Mouse (Mus musculus): Measurements from ENCODE around the gene Myo1g. TPM values are rescaled to one million over a fixed set of nuclear protein-coding genes. Genes with fewer than 3 reads are reported as not detected.

The Myo1g gene
- total RNA-seq, 2 experiments from 2014 or later: 1.6 to 2.9 TPM

GRCm38 (mm10) chr11:6488041-6488684, 32.6 kb downstream of the Myo1g start:
- DNase-seq: no peak

- no peak for DNase-seq
Observed at GRCm38 (mm10) chr11:6487496-6487895, 33.3 kb downstream of the Myo1g start.

DNA sequence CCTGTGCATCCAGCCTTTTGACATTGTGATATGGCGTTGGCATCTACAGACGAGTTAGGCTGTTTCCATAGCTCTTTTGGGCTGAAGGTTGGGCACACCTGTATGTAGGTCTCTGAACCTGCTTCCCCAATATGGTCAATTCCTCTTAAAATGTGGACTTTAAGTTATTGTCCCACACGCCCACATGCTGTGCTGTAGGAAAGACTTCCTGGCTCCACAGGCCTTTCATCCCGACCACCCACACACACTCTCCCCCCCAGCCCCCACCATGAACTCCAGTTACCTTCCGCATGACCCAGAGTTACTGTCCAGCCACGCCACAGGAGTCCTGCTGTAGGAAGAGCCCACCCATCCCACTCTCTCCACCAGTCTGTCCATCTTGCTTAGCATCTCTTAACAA, 33.8 kb downstream of the Myo1g start:
- no peak for DNase-seq

- DNase-seq: peak; percentile 14 to 40
Observed at GRCm38 (mm10) chr11:6484244-6484959, 36.4 kb downstream of the Myo1g start.

DNA sequence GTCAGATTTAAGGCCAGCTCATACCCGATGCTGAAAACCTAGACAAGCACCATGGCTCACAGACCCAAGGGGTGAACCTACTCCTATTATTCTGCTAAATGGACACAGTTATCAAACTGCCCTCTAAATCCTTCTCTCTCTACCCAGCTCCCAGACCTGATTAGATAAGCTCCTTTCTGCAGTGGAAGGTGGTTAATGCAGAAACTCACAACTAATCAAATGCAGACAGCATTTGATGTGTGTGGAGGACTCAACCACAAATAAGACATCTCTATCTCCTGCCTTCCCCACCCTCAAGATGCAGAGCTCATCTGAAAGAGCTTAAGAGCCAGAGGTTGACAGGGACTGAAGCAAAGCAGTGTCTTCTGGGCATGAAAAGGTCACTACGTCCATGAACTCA, 37.7 kb downstream of the Myo1g start:
- no peak for DNase-seq

DNA sequence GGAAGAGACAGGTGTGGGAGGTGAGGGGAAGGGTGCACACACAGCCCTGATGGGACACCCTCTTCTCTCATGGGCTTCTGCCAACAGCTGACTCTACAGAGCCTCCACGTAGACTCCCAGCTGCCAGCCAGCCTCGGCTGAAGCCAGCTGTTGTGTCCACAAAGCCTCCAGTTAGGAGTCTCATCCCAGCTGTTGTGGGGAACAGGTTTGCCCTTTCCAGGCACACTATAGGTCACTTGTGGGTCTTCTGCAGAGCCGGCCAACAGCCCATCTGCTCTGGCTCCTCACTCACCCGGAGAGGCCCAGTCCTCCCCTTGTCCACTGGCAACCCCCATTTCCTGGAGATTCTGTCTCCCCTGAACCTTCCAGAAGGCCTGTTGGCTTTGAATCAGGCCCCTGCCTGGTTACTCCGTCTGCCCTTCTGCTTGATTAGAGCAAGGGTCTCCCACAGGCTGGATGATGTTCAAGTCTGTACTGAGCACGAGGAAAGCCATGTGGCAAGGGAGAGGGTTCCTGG, 39.0 kb downstream of the Myo1g start:
- DNase-seq: no peak

GRCm38 (mm10) chr11:6480681-6481405, 39.9 kb downstream of the Myo1g start:
- no peak for DNase-seq

DNA sequence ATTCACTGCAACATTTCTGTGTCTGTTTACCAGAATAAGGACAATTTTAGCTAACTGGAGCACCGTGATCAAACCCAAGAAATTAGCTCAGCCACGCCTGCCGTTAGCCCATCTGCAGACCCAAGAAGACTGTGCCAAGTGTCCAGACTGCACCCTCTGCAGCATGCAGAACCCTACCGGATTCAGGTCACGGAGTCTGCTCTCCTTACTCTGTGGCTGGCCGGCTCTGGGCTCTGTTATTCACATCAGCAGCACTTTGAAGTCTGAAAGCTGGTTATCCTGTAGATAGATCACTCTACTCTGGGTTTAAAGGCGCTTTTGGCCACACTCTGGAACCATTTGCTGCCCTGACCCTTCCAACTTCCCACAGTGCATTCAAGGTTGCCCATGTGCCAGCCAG, 40.6 kb downstream of the Myo1g start:
- no peak for DNase-seq

GRCm38 (mm10) chr11:6479231-6479630, 41.5 kb downstream of the Myo1g start:
- DNase-seq: no peak

DNA sequence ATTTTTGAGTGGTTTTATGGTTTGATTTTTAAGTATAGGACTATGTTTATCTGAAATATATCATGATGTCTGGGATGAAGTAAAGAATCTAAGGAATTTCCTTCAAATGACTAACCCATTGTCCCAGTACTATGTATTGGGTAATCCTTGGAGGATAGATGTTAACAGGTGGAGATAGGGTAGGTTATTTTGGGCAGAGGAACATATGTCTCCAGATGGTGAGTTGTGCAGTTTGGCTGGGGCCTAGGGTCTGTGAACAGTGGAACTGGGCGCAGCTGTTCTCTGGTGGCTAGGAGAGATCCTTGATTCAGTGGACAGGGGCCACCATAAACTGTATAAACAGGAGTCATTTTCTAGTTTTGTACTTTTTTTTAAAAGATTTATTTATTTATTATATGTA, 43.4 kb downstream of the Myo1g start:
- no peak for DNase-seq

GRCm38 (mm10) chr11:6476876-6477275, 43.9 kb downstream of the Myo1g start:
- DNase-seq: no peak

DNA sequence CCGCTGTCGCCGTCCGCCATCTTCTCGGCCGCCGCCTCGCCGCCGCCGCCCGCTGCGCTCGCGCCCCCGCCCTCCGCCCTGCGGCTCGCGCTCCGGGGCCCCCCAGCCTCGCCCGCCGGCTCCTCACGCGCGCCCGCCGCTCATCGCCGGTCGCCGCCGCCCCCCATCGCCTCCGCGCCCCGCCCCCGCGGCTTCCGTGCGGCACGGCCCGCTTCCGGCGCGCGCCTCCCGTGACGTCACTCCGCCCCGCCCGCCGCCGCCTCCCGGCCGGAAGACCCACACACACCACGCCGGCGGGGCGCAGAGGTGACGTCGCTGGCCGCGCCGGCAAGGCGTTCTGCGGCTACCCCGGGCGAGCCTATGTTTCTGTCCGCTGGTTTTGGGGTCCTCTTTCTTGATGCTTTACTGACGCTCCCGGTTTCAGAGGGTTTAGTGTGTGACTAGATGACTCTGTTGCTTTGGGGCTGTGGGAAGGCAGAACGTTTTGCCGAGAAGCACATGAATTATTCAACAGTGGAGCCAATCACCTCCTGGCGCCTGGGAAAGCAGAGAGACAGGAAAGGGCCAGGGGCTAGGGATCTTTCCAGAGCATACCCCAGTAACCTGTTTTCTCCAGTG, 44.8 kb downstream of the Myo1g start, which contains the start of gene Purb:
Gene Purb (minus strand): TSS at position 51 of the 618 bp plus-strand sequence.
- DNase-seq: peak; percentile 91 to 94

GRCm38 (mm10) chr11:6474874-6475731, 45.7 kb downstream of the Myo1g start:
- DNase-seq: peak; percentile 56 to 68

DNA sequence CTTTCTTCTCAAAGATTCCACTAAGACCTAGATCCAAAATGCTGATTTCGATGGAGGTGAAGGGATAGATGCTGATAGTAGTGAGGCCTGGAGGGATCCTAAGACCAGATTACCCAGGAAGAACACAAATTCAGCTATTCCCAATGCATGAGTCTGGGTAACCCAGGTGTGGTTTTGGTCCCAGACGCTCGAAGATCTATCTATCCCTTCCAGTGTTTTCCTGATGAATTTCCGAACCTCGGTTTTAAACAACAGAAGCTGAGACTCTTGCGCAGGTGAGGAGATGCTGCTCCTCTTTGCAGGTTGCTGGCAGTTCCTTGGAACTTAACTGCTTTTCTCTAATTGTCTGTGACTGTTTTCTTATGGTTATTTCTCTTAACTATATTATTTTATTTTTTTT, 46.4 kb downstream of the Myo1g start:
- no peak for DNase-seq

DNA sequence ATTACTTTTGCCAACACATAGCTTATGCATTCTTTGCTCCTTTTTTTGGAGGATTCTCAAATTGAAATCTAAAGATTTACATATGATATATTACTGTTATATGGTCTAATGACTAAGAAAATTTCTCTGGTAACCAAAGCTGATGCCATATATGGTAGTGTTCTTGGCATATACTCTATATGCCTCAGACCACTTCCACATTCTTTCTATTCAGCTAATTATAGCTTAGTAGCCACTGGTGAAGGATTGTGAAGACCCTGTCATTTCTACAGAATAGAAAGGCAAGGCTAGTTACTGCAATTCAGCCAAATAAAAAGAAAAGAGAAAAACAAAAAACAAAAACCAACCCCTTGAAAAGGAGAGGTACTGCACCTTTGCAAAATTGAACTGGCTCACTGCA, 48.7 kb downstream of the Myo1g start:
- DNase-seq: no peak

GRCm38 (mm10) chr11:6471493-6471892, 49.3 kb downstream of the Myo1g start:
- DNase-seq: no peak

DNA sequence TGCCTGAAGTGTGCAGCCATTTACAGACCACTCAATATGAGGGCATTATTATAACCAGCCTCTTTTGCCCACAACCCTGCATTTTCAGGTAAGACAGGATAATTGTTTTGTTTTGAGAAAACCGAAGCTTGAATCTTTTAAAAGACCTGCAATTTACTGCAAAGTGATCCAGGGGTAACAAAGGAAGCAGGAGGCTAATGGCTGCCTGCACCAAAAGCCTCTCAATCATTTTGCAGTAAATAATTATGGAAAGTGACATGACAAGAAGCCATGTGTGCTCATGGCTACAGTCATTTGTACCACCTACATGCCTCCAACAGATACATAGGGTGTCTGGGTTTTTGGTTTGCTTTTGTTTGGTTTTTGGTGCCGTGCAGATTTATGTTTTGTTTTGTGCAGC, 49.7 kb downstream of the Myo1g start:
- DNase-seq: no peak

- no peak for DNase-seq
Observed at GRCm38 (mm10) chr11:6468541-6468940, 52.2 kb downstream of the Myo1g start.

DNA sequence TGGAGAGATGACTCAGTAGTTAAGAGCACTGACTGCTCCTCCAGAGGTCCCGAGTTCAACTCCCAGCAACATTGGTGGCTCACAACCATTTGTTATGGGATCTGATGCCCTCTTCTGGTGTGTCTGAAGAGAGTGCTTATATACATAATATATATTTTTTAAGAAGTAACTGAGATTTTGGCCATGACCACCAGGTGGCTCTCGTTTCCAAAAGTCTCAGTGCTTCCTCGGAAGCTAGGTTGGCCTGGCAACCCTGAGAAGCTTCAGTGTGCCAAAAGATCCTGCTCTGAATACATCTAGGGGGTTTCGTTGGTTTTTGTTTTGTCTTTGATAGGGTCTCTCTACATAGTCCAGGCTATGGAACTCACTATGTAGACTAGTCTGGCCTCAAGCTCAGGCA, 55.6 kb downstream of the Myo1g start:
- peak; percentile 54 to 66 for DNase-seq

- DNase-seq: no peak
Observed at GRCm38 (mm10) chr11:6463159-6463837, 57.5 kb downstream of the Myo1g start.

Data from heart, adult 18-20 months (tissue).